Comparison of ENCODE assay signal across 8 mouse cellular contexts in genomic region chr3:104788075-104788474, GRCm38 (mm10). TPM values are rescaled to one million over a fixed set of nuclear protein-coding genes. Genes with fewer than 3 reads are reported as not detected.
DNase-seq lines count a peak whose midpoint lies in the region; ATAC-seq and TF ChIP-seq lines count a peak whose summit lies in the region.

Gene Rhoc (plus strand): TSS chr3:104788375.

- no peak for ATAC-seq in neural tube, embryonic 12.5 days (ENCODE audit: low FRiP score, low read depth)

- no peak for TF ChIP-seq POLR2A in bone marrow, adult 2 months (IDR thresholded peaks at IDR 0.05; ENCODE audit: borderline replicate concordance, control insufficient read depth, low read depth, low read length)

- no peaks in the 10 kb centered on the region for H3K9me3 ChIP-seq in heart, embryonic 10.5 days
- no peaks in the 10 kb centered on the region for H3K9me3 ChIP-seq in neural tube, embryonic 12.5 days

- DNase-seq in layer of hippocampus, adult 2 months (ENCODE audit: low spot score in 2 of 2), result no peak
- no peak for DNase-seq in layer of hippocampus, adult 9-11 months
- DNase-seq in heart, embryonic 10.5 days (ENCODE audit: low spot score), result no peak
- DNase-seq in left cerebral cortex, adult 8-10 months (ENCODE audit: low spot score in 2 of 2), result no peak
- DNase-seq in ovary, postnatal 10 days (ENCODE audit: low spot score), result no peak
- no peak for DNase-seq in kidney, postnatal 25 days

- WGBS in bone marrow, adult 2 months, result 52% methylated on average over 3 of the region's 3 CpGs
- WGBS in heart, embryonic 10.5 days, result 18% methylated on average over 3 of the region's 3 CpGs
- WGBS in neural tube, embryonic 12.5 days, result 32% methylated on average over 3 of the region's 3 CpGs

- H3K27me3 ChIP-seq in heart, embryonic 10.5 days (ENCODE audit: insufficient read depth, poor library complexity, severe bottlenecking), result peaks cover 12% of the 10 kb centered on the region
- peaks cover 27% of the 10 kb centered on the region for H3K27me3 ChIP-seq in neural tube, embryonic 12.5 days (replicated peaks)

- peak within 1 kb of the TSS; percentile 65 for H3K9ac ChIP-seq in neural tube, embryonic 12.5 days

- peak within 1 kb of the TSS; percentile 79 for H3K27ac ChIP-seq in layer of hippocampus, adult 2 months
- no peak within 1 kb of the TSS; the same call in 1 of the 2 replicates for H3K27ac ChIP-seq in bone marrow, adult 2 months (ENCODE audit: control insufficient read depth, insufficient read depth, low read depth, low read length, poor library complexity)
- H3K27ac ChIP-seq in heart, embryonic 10.5 days, result peak within 1 kb of the TSS; percentile 90
- H3K27ac ChIP-seq in neural tube, embryonic 12.5 days, result no peak within 1 kb of the TSS

- H3K4me3 ChIP-seq in layer of hippocampus, adult 2 months, result peak within 1 kb of the TSS; percentile 61
- H3K4me3 ChIP-seq in bone marrow, adult 2 months (replicated peaks; ENCODE audit: control insufficient read depth, low read depth, low read length), result peak within 1 kb of the TSS; percentile 40
- H3K4me3 ChIP-seq in heart, embryonic 10.5 days, result peak within 1 kb of the TSS; percentile 79
- H3K4me3 ChIP-seq in neural tube, embryonic 12.5 days, result peak within 1 kb of the TSS; percentile 57

- H3K4me2 ChIP-seq in neural tube, embryonic 12.5 days (replicated peaks), result peak within 1 kb of the TSS; percentile 93

- H3K4me1 ChIP-seq in bone marrow, adult 2 months (ENCODE audit: control insufficient read depth, insufficient read depth, low read length), result 0 out of 2 replicates have a peak, but pooled peaks cover 1% of the 10 kb centered on the region
- peaks cover 55% of the 10 kb centered on the region for H3K4me1 ChIP-seq in heart, embryonic 10.5 days
- H3K4me1 ChIP-seq in neural tube, embryonic 12.5 days, result peaks cover 33% of the 10 kb centered on the region

- H3K36me3 ChIP-seq in heart, embryonic 10.5 days, result peaks cover 33% of the 10 kb centered on the region
- H3K36me3 ChIP-seq in neural tube, embryonic 12.5 days, result no peaks in the 10 kb centered on the region

- TF ChIP-seq CTCF in layer of hippocampus, adult 2 months (conservative IDR thresholded peaks at IDR 0.05), result no peak
- TF ChIP-seq CTCF in bone marrow, adult 2 months (IDR thresholded peaks at IDR 0.05; ENCODE audit: control insufficient read depth, insufficient read depth, low read length), result no peak

RNA-seq across cellular contexts. Expression of gene Rhoc, which starts in this region (rescaled TPM):
- total RNA-seq in layer of hippocampus, adult 2 months (2021), result 10 to 100 TPM; 22.8 to 24.9 TPM
- polyA plus RNA-seq in bone marrow, adult 2 months (2011; ENCODE audit: insufficient read depth, insufficient read length, low replicate concordance, missing spikeins), result 23.4 and 33.5 TPM in 2 replicates
- polyA plus RNA-seq in heart, embryonic 10.5 days (2016; fragmentation: Nextera tagmentation; extraction: Ambion mirVana), result 243 and 267 TPM in 2 replicates
- total RNA-seq in left cerebral cortex, adult 8-10 months (2022), result 10 to 100 TPM; 27.8 to 37.9 (median 30.3) TPM
- polyA plus RNA-seq in neural tube, embryonic 12.5 days (2016; fragmentation: Nextera tagmentation; extraction: Ambion mirVana), result 101 and 102 TPM in 2 replicates

Comparison
In these comparisons a context has a peak if more than half of its experiments do, and no peak if none do; other contexts are left out.
1. H3K27ac ChIP-seq: peak in layer of hippocampus, adult 2 months (single experiment) and heart, embryonic 10.5 days (single experiment); none in bone marrow, adult 2 months (single experiment) and neural tube, embryonic 12.5 days (single experiment).
2. Peak in every context shown above with its lines, with median percentiles within 50 percentile points of each other: H3K4me3 ChIP-seq.